Mouse (Mus musculus): Measurements from ENCODE around the gene Cavin3.
"Not testable (repeated sequence)": the region's sequence is repeated elsewhere in the genome, so short reads cannot be mapped to it uniquely, and the experiment has no call there.

The Cavin3 gene

GRCm38 (mm10) chr7:105480561-105481504 is 1.3 kb downstream of the Cavin3 start:
- no peak for DNase-seq (ENCODE audit: low spot score)

GRCm38 (mm10) chr7:105480081-105480480 is 2.0 kb downstream of the Cavin3 start:
- no peak for DNase-seq (ENCODE audit: low spot score)

- no peak for DNase-seq (ENCODE audit: low spot score)
These were observed 2.9 kb downstream of the Cavin3 start for GRCm38 (mm10) chr7:105479232-105479631.

GRCm38 (mm10) chr7:105478344-105478743 is 3.8 kb downstream of the Cavin3 start:
- no peak for DNase-seq (ENCODE audit: low spot score)

- DNase-seq (ENCODE audit: low spot score) = peak; percentile 46
These were observed 4.3 kb downstream of the Cavin3 start for GRCm38 (mm10) chr7:105477841-105478240.

- no peak for DNase-seq (ENCODE audit: low spot score)
These were observed 4.7 kb downstream of the Cavin3 start for GRCm38 (mm10) chr7:105477433-105477700.

GRCm38 (mm10) chr7:105476683-105477432 is 5.2 kb downstream of the Cavin3 start:
- no peak for DNase-seq (ENCODE audit: low spot score)

GRCm38 (mm10) chr7:105475396-105475949 is 6.6 kb downstream of the Cavin3 start:
- DNase-seq (ENCODE audit: low spot score) = no peak

GRCm38 (mm10) chr7:105474771-105475315 is 7.3 kb downstream of the Cavin3 start:
- DNase-seq (ENCODE audit: low spot score) = no peak

GRCm38 (mm10) chr7:105472607-105473006 is 9.5 kb downstream of the Cavin3 start:
- DNase-seq (ENCODE audit: low spot score) = no peak

GRCm38 (mm10) chr7:105465505-105465904 is 16.6 kb downstream of the Cavin3 start:
- DNase-seq (ENCODE audit: low spot score) = not testable (repeated sequence)

- no peak for DNase-seq (ENCODE audit: low spot score)
These were observed 23.6 kb downstream of the Cavin3 start for GRCm38 (mm10) chr7:105458546-105458945.

GRCm38 (mm10) chr7:105453345-105453744 is 28.8 kb downstream of the Cavin3 start:
- DNase-seq (ENCODE audit: low spot score) = not testable (repeated sequence)

- DNase-seq (ENCODE audit: low spot score) = no peak
These were observed 37.0 kb downstream of the Cavin3 start for GRCm38 (mm10) chr7:105445076-105445475.

GRCm38 (mm10) chr7:105441426-105441825 is 40.7 kb downstream of the Cavin3 start:
- DNase-seq (ENCODE audit: low spot score) = no peak

GRCm38 (mm10) chr7:105437979-105438772 is 43.9 kb downstream of the Cavin3 start:
- DNase-seq (ENCODE audit: low spot score) = no peak

- no peak for DNase-seq (ENCODE audit: low spot score)
These were observed 47.3 kb downstream of the Cavin3 start for GRCm38 (mm10) chr7:105434798-105435197.

- no peak for DNase-seq (ENCODE audit: low spot score)
These were observed 48.2 kb downstream of the Cavin3 start for GRCm38 (mm10) chr7:105433859-105434258.

GRCm38 (mm10) chr7:105432058-105432457 is 50.0 kb downstream of the Cavin3 start:
- no peak for DNase-seq (ENCODE audit: low spot score)

Measured in layer of hippocampus, adult 9-10 months (tissue).